Mouse (Mus musculus): ENCODE measurements around the gene Pex19. TPM values are rescaled to one million over a fixed set of nuclear protein-coding genes. Genes with fewer than 3 reads are reported as not detected.
A peak's percentile ranks its signal among the peaks of the same experiment; 100 is the strongest.

Pex19 gene
- total RNA-seq, 2 experiments from 2014 or later = 10.0 to 41.2 TPM

DNA sequence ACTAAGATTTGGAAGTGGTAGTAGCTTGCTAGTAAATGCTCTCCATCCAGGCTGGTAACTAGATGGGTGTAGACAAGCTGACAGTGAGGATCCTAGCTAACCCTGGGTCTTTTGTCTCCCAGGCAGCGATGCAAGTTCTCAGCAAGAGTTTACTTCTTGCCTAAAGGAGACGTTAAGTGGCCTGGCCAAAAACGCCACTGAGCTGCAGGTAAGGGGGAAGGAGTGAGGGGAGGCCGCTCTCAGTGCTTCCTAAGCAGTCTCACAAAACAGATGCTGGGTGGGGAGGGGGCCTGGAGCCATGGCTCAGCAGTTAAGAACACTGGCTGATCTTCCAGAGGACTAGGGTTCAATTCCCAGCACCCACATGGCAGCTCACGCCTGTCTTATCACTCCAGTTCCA lies 3.2 kb downstream of the Pex19 start:
- ATAC-seq (replicated peaks; ENCODE audit: low FRiP score, poor library complexity, severe bottlenecking) = no peak

DNA sequence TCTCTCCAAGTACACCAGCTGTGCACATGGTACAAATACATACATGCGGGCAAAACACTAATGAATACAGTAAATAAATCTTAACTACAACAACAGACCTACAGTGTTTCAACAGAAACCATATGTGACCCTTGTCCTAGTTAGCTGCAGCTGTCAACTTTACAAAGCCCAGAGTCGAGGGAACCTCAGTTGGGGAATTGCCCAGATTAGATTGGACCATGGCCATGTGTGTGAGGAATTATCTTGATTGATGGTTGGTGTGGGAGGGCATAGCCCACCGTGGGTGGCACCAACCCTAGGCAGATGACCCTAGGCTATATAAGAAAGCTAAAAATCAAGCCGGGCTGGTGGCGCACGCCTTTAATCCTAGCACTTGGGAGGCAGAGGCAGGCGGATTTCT lies 5.8 kb downstream of the Pex19 start:
- no peak for ATAC-seq (replicated peaks; ENCODE audit: low FRiP score, poor library complexity, severe bottlenecking)

DNA sequence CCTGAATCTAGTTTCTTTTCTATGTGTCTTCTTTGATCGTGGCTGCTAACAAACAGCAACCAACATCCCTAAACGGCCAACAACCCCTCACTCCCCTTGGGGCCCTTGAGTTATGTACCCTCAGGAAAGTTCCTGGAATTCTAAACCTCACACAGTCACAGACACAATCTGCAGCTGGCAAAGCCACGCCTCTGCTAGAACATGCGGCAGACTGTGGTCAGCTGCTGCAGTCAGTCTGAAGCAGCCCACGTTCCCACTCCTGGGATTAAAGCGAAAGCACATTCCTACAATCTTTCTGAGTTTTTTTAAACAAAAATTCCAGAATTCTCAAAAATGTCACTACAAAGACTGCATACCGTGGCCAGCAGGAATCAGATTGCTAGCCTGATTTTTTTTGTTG lies 7.0 kb downstream of the Pex19 start:
- no peak for ATAC-seq (replicated peaks; ENCODE audit: low FRiP score, poor library complexity, severe bottlenecking)

DNA sequence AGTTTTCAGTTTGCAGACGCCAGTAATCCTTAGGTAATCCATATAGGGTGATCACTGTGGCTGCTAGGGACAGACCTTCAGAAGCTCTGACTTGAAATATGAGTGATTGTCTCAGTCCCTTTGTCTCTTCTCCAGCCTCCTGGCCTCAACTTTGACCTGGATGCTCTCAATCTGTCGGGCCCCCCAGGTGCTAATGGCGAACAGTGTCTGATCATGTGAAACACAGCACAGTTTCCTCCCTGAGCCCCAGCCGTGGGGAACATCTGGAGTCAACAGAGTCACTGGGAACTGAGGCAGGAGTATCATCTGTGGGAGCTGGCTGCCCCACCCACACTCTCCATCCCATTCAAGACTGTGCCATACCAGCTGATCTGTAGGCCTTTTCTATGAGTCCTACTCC lies 7.5 kb downstream of the Pex19 start:
- ATAC-seq (replicated peaks; ENCODE audit: low FRiP score, poor library complexity, severe bottlenecking) = no peak

DNA sequence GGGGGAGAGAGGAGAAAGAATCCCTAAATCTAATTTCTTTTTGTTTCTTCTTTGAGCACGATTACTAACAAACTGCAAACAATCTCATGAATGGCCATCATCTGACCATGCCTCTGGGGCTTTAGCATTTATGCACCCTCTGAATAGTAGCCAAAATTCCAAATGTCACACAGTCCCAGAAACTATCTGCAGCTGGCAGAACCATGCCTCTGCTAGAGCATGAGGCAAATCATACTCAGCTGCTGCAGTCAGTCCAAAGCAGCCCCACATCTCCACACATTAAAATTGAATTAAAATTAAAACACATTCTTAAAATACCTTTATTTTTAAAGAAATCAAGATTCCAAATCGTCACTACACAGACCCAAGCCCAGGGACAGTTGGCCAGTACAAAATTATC lies 13.6 kb downstream of the Pex19 start:
- no peak for ATAC-seq (replicated peaks; ENCODE audit: low FRiP score, poor library complexity, severe bottlenecking)

DNA sequence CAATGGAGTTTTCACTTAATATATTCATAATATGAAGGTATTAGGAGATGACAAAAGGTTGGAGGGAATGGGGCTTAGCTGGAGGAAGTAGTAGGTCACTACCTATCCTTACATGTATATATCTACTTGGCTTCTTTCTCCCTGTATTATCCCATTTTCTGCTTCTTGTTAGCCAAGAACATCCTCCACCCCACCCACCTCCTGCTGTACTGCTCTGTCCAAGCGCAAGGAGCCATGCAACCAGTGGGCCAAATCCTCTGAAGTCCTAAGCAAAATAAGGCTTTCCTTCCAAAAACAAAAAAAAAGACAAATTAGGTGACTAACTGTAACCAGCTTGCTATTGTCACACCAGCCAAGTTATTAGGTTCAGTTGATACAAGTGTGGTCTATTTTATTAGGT lies 14.3 kb downstream of the Pex19 start:
- no peak for ATAC-seq (replicated peaks; ENCODE audit: low FRiP score, poor library complexity, severe bottlenecking)

DNA sequence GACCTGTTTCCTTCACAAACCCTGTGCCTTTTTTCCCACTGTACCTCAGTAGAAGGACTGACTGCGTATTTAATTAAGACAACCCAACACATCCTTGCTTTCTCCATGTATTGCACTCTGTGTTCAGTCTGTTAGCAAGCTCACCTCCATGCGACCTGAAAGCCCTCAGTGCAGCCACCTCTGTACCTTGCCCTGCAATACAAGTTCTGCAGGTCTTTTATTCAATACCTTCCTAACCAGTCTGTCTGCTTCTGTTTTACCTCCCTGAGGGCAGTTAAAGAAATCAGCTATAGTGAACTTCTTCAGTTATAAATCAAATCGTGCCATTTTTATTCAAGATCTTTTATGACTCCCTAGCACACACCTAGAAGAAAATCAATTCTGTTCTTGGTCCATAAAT lies 15.0 kb downstream of the Pex19 start:
- no peak for ATAC-seq (replicated peaks; ENCODE audit: low FRiP score, poor library complexity, severe bottlenecking)

DNA sequence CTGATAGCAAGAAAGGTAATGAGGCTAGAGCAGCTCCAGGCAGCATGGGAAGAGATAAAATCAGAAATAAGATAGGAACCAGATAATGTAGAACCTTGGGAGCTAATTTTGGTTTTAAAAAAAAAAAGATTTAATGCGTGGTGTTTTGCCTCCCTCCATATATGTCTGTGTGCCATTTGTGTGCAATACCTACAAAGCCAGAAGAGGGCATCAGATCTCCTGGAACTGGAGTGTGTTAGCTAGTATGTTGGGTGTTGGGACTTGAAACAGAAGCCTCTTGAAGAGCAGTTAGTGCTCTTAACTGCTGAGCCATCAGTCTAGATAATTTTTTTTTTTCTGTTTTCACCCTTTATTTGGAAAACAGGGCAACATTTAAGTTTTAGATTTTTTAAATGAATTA lies 17.0 kb downstream of the Pex19 start:
- ATAC-seq (replicated peaks; ENCODE audit: low FRiP score, poor library complexity, severe bottlenecking) = peak; percentile 40; the same call in 1 of the 2 replicates

DNA sequence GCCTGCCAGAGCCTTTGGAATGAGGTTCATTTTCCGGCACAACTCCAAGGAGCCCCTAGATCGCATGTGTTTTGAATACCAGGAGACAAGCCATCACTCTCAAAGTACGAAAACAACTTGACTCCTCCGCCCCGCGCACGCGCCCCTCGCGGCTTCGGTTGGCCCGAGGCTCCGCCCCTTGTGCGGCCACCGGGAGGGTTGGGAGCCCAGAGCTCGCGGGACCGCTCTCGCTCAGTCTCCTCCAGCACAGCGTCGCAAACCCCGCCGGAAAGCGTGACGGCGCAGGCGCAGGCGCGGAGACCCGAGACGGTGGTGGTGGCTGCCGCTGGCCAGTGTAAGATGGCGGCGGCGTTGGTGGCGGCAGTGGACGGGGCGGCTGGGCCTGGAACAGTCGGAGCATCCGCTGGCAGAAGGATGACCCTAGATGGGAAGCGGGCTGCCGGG lies 21.3 kb downstream of the Pex19 start, which contains the start of gene Dcaf8:
Gene Dcaf8, plus strand, starts transcription at position 250 of the 444 bp plus-strand sequence.
- peak; percentile 88 for ATAC-seq (replicated peaks; ENCODE audit: low FRiP score, poor library complexity, severe bottlenecking)

DNA sequence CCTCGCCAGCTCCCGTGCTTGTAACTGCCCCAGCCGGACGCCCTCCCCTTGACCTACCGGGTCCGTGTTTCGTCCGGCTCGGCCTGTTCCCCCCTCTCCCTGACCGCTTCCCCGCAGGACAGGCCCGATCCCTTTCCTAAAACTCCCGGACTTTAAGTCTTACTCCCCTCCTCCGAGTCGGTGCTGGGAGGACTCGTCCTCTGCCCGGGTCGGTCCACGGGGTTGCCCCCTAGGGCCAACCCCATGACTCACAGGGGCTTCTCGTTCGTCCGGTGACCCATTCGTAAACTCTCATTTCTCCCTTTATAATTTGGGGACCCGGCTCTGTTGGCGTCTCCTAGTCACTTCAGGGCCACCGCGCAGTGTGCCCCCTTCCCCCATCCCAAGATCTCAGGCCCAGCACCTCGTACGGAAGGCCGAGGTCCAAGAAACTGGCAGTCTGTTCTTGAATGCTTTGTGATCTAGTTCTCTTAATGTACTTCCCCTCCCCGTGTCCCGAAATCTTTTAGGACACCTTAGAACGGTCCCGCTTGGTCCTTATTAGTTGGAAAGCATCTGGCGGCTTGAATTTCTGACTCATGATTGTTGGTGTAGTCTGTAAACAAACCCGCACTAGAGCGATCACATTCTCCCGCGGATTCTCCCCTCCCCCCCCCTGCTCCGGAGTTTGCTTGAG lies 21.9 kb downstream of the Pex19 start:
- ATAC-seq (replicated peaks; ENCODE audit: low FRiP score, poor library complexity, severe bottlenecking) = peak; percentile 66

DNA sequence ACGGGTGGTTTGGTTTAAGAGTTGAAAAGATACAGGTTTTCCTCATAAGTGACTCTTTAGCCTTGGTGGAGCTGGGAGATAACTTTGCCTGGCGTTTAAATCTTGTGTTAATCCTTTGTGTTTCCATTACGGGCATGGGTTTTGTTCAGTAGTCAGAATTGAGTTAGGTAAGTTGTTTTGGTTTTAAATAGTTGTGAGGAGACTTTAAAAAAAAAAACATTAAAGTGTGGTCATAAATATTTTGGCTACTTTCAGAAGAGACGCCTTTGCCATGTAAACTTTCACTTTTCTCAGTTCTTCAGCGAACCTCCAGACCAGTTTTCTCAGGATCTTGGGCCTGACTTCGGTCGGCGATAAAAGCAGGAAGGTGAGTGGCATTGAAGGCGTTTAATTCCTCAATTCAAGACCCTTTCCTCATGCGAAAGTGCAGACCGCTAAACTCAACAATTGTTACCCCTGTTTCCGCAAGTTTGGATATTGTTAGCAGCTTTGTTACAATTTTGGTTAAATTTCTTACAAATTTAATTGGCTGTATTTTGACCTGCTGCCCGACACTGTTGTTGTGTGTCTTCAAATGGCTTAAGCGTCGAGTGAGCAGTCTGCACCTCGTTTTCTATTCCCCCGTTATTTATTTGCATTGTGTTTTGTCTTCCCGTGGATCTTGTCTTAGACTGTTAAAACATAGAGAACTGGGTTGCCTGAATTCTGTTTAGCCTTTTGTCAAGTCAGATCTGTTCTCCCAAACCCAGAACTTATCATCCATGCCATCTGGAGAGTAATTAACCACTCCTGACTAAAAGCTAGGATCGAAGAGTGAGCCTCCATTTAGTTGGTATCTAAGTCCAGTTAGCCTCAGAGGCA lies 22.6 kb downstream of the Pex19 start:
- 0 out of 2 replicates have a peak, but pooled peaks have one; percentile 22 for ATAC-seq (replicated peaks; ENCODE audit: low FRiP score, poor library complexity, severe bottlenecking)

DNA sequence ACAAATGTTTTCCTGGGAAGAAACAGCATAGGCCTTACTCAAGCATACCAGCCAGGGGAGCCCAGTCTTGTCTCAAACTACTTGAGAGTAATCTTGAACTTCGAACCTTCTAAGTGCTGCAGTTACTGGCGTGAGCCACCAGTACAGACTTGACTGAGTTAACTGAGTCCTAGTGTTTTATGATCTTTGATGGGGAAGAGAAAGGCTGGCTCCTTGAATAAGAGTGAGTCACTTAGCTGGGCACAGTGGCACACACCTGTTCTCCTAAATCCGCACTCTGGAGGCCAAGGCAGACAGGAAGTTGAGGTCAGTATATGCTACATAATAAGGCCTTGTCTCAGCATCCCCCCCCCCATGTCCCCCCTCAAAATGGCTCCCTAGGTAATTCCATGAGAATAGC lies 28.0 kb downstream of the Pex19 start:
- no peak for ATAC-seq (replicated peaks; ENCODE audit: low FRiP score, poor library complexity, severe bottlenecking)

DNA sequence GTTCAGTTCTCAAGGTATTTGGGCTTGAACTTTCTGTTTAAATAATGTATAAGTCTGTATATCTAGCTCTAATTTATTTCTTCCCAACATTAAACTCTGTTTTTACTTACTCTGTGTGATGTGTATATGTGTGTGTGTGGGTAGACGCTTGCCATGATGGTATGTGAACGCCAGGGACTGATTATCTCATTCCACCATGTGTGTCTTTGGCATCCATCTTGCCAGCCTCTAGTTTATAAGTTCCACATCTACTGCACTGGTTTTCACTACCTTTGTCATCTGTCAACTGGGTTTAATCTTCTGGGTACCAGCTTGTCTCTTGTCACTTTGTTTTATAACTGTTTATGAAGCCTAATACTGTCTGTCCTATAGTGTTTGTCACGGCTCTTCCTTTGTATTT lies 29.0 kb downstream of the Pex19 start:
- peak; percentile 74 for ATAC-seq (replicated peaks; ENCODE audit: low FRiP score, poor library complexity, severe bottlenecking)

DNA sequence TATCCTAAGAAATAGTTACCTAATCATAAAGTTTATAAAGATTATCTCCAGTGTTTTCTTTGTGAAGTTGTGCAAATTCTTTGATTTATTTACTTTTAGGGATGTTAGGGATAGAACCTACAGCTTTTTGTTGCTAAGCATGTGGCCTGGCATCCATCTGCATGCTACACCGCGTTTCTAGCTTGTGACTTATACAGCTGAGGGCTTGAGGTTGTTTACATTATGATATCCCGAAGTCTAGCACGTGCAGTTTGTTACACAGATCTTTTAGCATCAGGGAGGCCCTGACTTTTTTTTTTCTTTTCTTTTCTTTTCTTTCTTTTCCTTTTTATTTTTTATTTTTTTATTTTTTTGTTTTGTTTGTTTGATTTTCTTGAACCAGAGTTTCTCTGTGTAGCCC lies 33.4 kb downstream of the Pex19 start:
- ATAC-seq (replicated peaks; ENCODE audit: low FRiP score, poor library complexity, severe bottlenecking) = no peak

DNA sequence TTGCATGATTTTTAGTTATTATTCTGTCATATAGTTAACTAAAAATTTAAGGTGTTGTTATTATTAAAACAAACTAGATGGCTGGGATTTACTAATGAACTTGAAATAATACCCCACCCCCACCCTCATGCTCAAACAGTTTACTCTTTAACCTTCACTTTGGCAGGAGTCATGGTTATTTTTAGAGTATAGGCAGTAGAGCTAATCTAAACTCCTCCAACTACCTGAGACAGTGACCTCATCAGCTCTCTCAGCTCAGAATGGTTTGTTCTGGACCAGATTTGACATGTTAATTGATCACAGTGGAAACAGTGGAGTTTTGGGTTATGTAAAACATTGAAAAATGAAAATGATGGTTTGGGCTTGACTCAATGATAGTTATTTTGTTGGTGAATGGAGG lies 34.0 kb downstream of the Pex19 start:
- ATAC-seq (replicated peaks; ENCODE audit: low FRiP score, poor library complexity, severe bottlenecking) = no peak

DNA sequence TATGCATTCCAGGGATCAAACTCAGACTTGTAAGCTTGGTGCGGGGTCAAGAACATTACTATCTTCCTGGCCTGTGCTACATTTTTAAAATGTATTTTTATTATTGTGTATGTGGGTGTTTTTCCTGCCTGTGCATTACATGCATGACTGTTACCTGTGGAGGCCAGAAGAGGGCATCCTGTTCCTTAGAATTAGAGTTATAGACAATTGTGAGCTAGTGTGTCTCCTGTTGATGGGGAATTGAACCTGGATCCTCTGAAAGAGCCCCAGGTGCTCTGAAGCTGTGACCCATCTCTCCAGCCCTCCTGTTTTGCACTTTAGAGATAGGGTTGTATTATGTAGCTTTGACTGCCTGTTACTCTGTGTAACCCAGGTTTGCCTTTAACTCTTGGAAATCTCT lies 35.5 kb downstream of the Pex19 start:
- ATAC-seq (replicated peaks; ENCODE audit: low FRiP score, poor library complexity, severe bottlenecking) = peak; percentile 56

DNA sequence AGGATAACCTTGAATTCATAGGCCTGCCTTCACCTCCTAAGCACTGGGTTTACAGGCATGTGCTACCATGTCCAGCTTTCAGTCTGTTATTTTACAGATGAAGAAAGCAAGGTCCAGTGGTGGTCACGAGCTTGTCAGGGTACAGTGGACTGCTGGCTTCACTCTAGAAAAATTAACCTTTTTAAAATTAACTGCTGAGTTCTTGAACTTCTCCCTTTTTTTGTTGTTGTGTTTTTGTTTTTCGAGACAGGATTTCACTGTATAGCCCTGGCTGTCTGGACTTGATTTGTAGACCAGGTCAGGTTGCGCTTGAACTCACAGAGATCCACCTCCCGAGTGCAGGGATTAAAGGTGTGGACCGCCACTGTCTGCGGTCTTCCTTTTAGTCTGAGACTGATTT lies 36.4 kb downstream of the Pex19 start:
- ATAC-seq (replicated peaks; ENCODE audit: low FRiP score, poor library complexity, severe bottlenecking) = no peak

DNA sequence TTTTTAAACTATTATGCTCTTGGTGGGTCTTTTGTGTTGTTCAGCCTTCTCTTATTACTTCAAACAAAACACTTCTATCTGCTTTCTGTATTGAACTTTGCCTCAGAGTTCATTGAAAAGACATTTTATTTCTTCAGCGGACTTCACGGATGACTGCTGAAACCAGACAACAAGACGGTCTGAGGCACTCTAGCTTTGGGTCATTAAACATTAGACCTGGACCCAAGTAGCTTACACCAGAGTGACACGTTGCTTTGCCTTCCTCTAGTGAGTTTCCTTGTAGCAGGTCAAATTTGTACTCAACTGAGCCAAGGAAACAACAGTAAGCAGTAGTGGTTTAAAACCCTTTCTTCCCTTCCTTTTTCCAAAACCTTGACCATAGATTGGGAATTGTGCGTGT lies 41.4 kb downstream of the Pex19 start:
- no peak for ATAC-seq (replicated peaks; ENCODE audit: low FRiP score, poor library complexity, severe bottlenecking)

DNA sequence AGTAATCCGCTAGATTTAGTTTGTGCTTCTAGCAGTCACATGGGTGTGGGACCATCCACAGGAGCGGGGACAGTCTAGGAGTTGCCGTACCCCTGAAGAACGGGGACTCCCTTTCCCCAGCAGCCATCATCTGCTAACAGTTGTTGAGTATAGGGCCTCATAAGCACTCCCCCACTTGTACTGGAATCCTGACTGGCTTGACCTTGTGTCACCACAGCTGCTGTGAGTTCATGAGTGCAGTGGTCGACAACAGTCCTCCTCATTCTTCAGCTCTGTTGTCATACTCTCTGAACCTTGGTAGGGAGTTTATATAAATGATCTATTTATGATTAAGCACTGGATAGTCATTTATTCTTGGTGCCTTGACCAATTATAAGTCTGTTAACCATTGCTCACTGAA lies 43.3 kb downstream of the Pex19 start:
- ATAC-seq (replicated peaks; ENCODE audit: low FRiP score, poor library complexity, severe bottlenecking) = no peak

DNA sequence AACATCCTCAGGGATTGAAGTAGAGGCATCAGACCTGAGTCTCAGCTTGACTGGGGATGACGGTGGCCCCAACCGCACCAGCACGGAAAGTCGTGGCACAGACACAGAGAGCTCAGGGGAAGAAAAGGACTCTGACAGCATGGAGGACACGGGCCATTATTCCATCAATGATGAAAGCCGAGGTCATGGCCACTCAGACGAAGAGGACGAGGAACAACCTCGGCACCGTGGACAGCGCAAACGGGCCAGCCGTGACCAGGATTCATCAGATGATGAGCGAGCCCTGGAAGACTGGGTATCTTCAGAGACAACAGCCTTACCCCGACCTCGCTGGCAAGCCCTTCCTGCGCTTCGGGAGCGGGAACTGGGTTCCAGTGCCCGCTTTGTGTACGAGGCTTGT lies 45.8 kb downstream of the Pex19 start:
- no peak for ATAC-seq (replicated peaks; ENCODE audit: low FRiP score, poor library complexity, severe bottlenecking)

DNA sequence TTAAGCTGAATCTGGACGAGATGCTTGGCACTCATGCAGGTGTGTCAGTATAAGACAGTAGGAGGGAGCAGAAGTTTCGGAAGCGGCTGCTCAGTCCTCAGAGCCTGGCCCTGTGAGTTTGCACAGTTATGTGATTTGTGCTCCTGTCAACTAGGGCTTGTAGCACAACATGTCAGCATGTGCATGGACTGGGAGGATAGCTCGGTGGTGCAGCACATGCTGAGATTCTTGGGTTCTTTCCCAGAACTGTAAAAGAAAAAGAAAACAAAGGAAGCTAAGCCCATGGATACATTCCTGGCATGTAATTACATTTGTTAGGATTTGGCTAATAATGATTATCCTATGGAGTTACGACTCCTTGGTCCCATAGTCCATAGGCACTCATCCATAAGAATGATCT lies 46.6 kb downstream of the Pex19 start:
- ATAC-seq (replicated peaks; ENCODE audit: low FRiP score, poor library complexity, severe bottlenecking) = no peak
